Mouse (Mus musculus) limb, embryonic 10.5 days (tissue): ENCODE results near the gene Klri2. TPM values are rescaled to one million over a fixed set of nuclear protein-coding genes. Genes with fewer than 3 reads are reported as not detected.
"Not testable (repeated sequence)": the region's sequence is repeated elsewhere in the genome, so short reads cannot be mapped to it uniquely, and the experiment has no call there.

ENCODE experiments used
- DNase-seq: peaks from one replicate; pipeline ENCODE4 v3.0.0-alpha.2; 2017; ENCODE audit warnings: low spot score
- H3K27ac ChIP-seq: fragments of 300-500 bp; sonication (generic); 2 replicates; pipeline ENCODE4 v1.5.1; 2016; ENCODE audit warnings: mild to moderate bottlenecking
- H3K27me3 ChIP-seq: fragments of 300-500 bp; sonication (generic); 2 replicates; pipeline ENCODE4 v1.6.1; 2016; ENCODE audit warnings: low read depth, mild to moderate bottlenecking; ENCODE audit not compliant: poor library complexity, severe bottlenecking
- H3K36me3 ChIP-seq: fragments of 300-500 bp; sonication (generic); 2 replicates; pipeline ENCODE4 v1.6.1; 2016; ENCODE audit warnings: mild to moderate bottlenecking, moderate library complexity
- H3K4me1 ChIP-seq: fragments of 300-500 bp; sonication (generic); 2 replicates; pipeline ENCODE4 v1.6.1; 2016
- H3K4me3 ChIP-seq: fragments of 300-500 bp; sonication (generic); 2 replicates; pipeline ENCODE4 v1.5.1; 2016; ENCODE audit warnings: mild to moderate bottlenecking, moderate library complexity
- H3K9me3 ChIP-seq: fragments of 300-500 bp; sonication (generic); replicated peaks from 2 replicates; pipeline ENCODE4 v1.6.1; 2016; ENCODE audit warnings: mild to moderate bottlenecking
- WGBS: fragments of 180-500 bp; shearing (Covaris S2); methylation state at CpG from one replicate; pipeline ENCODE4 v1.1.7; 2016; 5-methylcytosine and 5-hydroxymethylcytosine counted together
- polyA plus RNA-seq: library from polyadenylated mRNA; unstranded; fragments of >200 nt; fragmentation: Nextera tagmentation; extraction: Ambion mirVana; gene quantifications from 2 replicates; pipeline ENCODE4 v1.2.1, GENCODE M21; 2016

Klri2 gene
- polyA plus RNA-seq: not detected in 2 replicates

DNA sequence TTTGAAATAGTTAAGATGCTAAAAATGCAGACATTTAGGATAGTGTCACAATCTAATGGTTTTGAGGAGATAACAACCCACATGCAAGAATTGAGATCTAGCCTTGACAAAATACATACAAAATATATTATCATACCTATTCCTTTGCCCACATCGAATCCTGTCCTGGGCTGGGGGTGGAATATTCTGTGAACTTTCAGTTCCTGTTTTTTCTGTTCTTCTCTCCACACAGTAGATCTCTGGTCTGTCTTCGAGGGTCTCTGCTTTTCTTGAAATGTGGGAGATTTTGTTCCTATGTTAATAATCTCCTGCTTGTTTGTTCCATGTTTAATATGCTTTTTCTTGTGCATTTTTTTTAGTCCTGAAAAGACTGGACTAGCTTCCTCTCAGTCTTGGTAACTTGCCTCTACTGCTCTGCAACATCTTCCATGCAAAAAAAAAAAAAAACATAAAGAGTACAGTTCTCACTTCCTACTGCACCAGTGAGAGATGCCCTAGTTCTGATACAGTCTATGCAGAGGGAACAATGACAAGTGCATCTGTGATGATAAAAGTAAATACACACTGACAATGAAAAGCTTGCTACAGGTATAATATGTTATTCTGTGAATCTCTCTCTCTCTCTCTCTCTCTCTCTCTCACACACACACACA, at the start of gene Klri2:
TSS of gene Klri2 (minus strand) at position 416 of the 653 bp plus-strand sequence.
- Histone ChIP-seq H3K4me3 (no peak within 1 kb of the TSS), H3K36me3 (no peaks in the 10 kb centered on the region), H3K27ac (no peak within 1 kb of the TSS), H3K4me1 (no peaks in the 10 kb centered on the region), H3K9me3 (no peaks in the 10 kb centered on the region), H3K27me3 (no peaks in the 10 kb centered on the region)
- no peak for DNase-seq
- 77% methylated on average over 2 of the region's 2 CpGs for WGBS

- not testable (repeated sequence) for H3K4me1 ChIP-seq, H3K36me3 ChIP-seq, H3K9me3 ChIP-seq, DNase-seq, H3K4me3 ChIP-seq, H3K27me3 ChIP-seq, H3K27ac ChIP-seq
- 93% methylated on average over 3 of the region's 3 CpGs for WGBS
These were observed 43.9 kb upstream of the Klri2 start, which contains the start of gene Gm156 for GRCm38 (mm10) chr6:129784170-129784569. Gm156 (minus strand) TSS chr6:129784270.

DNA sequence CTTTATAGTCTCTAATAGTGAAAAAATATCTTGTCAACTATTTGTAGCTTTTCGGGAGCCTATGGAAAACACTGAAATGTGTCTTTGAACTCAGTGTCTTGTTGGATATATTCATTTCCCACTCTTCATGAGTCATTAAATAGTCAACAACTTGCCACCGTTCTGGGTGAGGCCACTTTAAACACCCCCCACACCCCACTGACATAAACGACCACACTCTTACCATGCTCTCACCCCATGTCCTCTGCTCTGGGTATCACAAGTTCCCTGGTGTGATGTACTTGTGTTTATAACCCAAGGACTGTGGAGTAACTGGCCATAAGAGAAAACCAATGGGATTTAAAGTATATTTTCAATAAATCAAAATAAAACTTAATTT, 7.4 kb upstream of the Klri2 start:
- H3K4me1 ChIP-seq: no peaks in the 10 kb centered on the region
- no peaks in the 10 kb centered on the region for H3K36me3 ChIP-seq
- no peaks in the 10 kb centered on the region for H3K27me3 ChIP-seq
- H3K27ac ChIP-seq: no peak overlapping the region
- no peak overlapping the region for H3K4me3 ChIP-seq
- DNase-seq: no peak
- WGBS: 82% methylated on average over 3 of the region's 3 CpGs
- H3K9me3 ChIP-seq: no peaks in the 10 kb centered on the region

DNA sequence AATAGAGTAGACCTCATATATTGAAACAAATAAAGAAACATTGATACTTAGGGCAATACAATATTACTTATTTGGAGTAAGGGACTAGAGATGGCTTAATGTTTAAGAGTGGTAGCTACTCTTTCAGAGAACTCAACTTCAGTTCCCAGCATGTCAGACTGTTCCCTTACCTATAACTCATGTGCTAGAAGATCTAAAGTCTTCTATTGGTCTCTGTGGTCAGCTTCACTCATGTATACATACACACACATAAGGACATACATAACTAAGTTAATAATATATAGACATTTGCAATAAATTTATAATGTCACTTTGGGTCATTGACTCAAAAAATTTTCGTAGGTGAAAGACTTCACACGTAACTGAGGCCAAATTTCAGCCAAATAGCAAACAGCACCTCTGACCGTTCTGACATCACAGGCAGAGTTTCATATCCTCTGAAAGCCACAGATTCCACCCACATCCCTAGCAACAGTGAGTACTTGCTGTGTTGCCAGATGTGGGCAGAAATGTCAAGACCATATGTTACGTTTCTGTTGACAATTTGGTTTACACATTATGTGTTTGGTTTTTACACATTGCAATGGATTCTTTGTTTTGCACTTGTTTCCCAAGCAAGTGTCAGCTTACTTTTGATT, 6.9 kb upstream of the Klri2 start:
- WGBS: 93% methylated on average over 4 of the region's 4 CpGs
- Histone ChIP-seq H3K36me3 (no peaks in the 10 kb centered on the region), H3K27me3 (no peaks in the 10 kb centered on the region), H3K4me3 (no peak overlapping the region), H3K27ac (no peak overlapping the region), H3K9me3 (no peaks in the 10 kb centered on the region), H3K4me1 (no peaks in the 10 kb centered on the region)
- DNase-seq: no peak

- H3K9me3 ChIP-seq: no peaks in the 10 kb centered on the region
- no peak overlapping the region for H3K27ac ChIP-seq
- WGBS: 77% methylated on average over 3 of the region's 3 CpGs
- H3K4me1 ChIP-seq: no peaks in the 10 kb centered on the region
- no peak for DNase-seq
- no peak overlapping the region for H3K4me3 ChIP-seq
- H3K36me3 ChIP-seq: no peaks in the 10 kb centered on the region
- H3K27me3 ChIP-seq: no peaks in the 10 kb centered on the region
These were observed 5.9 kb upstream of the Klri2 start for GRCm38 (mm10) chr6:129746151-129746550.

DNA sequence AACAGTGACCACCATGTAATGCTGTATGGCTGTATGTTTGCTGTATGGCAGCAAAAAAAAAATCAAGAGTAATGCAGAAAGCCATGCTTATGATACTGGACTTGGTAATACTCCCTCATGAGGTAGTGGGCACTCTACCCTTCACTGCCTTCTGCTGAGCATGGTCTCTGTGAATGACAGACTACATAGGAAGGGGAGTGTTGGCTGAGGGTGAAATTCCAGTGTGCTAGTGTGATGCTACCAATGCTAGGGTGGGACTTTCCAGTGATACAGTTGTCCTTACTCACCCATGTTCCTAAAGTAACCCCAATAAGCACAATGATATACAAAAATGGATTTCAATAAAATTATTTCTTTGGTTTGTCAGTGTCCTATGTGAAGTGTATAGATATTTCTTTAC, 3.9 kb downstream of the Klri2 start:
- H3K4me1 ChIP-seq: no peaks in the 10 kb centered on the region
- no peak overlapping the region for H3K4me3 ChIP-seq

DNA sequence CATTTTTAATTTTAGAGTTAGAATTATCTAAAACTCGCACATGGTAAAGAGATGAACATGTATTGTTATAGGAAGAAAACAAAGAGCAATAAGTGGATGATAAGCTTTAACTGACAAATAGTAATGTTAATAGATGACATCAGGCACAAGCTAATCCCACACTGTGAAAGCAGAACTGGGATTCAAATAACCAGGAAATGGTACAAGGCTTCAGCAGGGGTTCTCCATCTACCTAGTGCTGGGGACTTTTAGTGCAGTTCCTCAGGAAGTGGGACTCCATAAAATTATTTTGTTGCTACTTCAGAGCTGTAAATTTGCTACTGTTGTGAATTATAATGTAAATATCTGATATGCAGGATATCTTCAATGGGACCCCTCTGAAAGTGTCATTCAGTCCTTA, 13.0 kb downstream of the Klri2 start:
- H3K36me3 ChIP-seq: no peaks in the 10 kb centered on the region
- no peak overlapping the region for H3K4me3 ChIP-seq
- 93% methylated on average over 1 of the region's 1 CpGs for WGBS
- no peaks in the 10 kb centered on the region for H3K27me3 ChIP-seq
- H3K9me3 ChIP-seq: no peaks in the 10 kb centered on the region
- H3K4me1 ChIP-seq: no peaks in the 10 kb centered on the region
- no peak overlapping the region for H3K27ac ChIP-seq
- no peak for DNase-seq

More for the DNA sequence above, 3.9 kb downstream of the Klri2 start:
- H3K9me3 ChIP-seq: no peaks in the 10 kb centered on the region
- no peak for DNase-seq
- H3K27ac ChIP-seq: no peak overlapping the region
- H3K36me3 ChIP-seq: no peaks in the 10 kb centered on the region
- H3K27me3 ChIP-seq: no peaks in the 10 kb centered on the region

DNA sequence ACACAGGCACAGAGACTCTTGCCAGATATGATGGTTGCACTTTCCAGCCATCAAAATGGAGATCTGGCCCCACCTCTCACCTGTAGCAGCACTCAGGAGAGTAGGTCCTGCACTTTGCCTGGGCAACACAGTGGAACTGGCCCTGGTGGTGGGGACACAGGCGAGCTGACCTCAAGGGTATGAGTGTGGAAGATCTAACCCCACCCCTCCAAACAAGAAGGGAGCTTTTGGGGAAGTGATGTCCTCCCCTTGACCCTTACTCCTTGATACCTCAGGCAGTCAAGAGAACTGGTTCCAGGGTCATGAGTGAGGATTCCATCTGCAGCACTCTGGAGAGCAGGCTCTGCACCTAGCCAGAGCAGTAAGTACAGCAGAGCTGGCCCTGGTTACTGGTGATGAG, 18.9 kb downstream of the Klri2 start:
- Histone ChIP-seq H3K4me1 (no peaks in the 10 kb centered on the region), H3K4me3 (no peak overlapping the region), H3K36me3 (no peaks in the 10 kb centered on the region), H3K9me3 (no peaks in the 10 kb centered on the region), H3K27ac (no peak overlapping the region), H3K27me3 (no peaks in the 10 kb centered on the region)
- DNase-seq: no peak
- 75% methylated on average over 1 of the region's 1 CpGs for WGBS

DNA sequence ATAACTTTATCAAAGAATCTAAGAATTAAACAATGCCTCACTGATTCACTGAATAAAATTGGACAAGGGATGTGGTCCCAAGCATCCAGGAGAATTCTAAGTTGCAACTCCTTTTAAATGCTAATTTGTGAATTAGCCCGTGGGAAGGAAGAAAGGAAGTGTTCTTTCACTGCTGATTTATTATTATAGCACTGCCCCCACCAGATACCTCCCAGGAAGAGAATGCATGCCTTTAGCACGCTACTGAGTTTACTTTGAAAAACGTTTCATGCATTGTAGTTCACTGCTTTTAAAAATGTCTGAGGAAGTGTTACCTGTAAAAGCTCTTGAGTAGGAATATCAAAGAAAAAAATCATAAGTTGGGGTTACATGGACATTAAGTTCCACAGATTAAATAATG, 19.8 kb downstream of the Klri2 start:
- no peaks in the 10 kb centered on the region for H3K9me3 ChIP-seq
- no peaks in the 10 kb centered on the region for H3K27me3 ChIP-seq
- H3K36me3 ChIP-seq: no peaks in the 10 kb centered on the region
- no peak for DNase-seq
- H3K4me1 ChIP-seq: no peaks in the 10 kb centered on the region
- H3K27ac ChIP-seq: no peak overlapping the region
- 23% methylated on average over 3 of the region's 3 CpGs for WGBS
- no peak overlapping the region for H3K4me3 ChIP-seq

GRCm38 (mm10) chr6:129717032-129717431, 23.3 kb downstream of the Klri2 start, which contains the start of gene Klri1:
Klri1 (minus strand) TSS chr6:129717132.
- H3K4me1 ChIP-seq: no peaks in the 10 kb centered on the region
- H3K4me3 ChIP-seq: no peak within 1 kb of the TSS
- WGBS: 93% methylated on average over 4 of the region's 4 CpGs
- H3K9me3 ChIP-seq: no peaks in the 10 kb centered on the region
- DNase-seq: no peak
- no peaks in the 10 kb centered on the region for H3K36me3 ChIP-seq
- H3K27me3 ChIP-seq: no peaks in the 10 kb centered on the region
- H3K27ac ChIP-seq: no peak within 1 kb of the TSS

- no peaks in the 10 kb centered on the region for H3K36me3 ChIP-seq
- no peak overlapping the region for H3K4me3 ChIP-seq
- H3K27ac ChIP-seq: no peak overlapping the region
- H3K4me1 ChIP-seq: no peaks in the 10 kb centered on the region
- DNase-seq: no peak
- no peaks in the 10 kb centered on the region for H3K27me3 ChIP-seq
- WGBS: 54% methylated on average over 1 of the region's 1 CpGs
- no peaks in the 10 kb centered on the region for H3K9me3 ChIP-seq
These were observed 26.7 kb downstream of the Klri2 start for GRCm38 (mm10) chr6:129713566-129713965.

GRCm38 (mm10) chr6:129691436-129691835, 48.8 kb downstream of the Klri2 start:
- H3K27ac ChIP-seq: not testable (repeated sequence)

DNA sequence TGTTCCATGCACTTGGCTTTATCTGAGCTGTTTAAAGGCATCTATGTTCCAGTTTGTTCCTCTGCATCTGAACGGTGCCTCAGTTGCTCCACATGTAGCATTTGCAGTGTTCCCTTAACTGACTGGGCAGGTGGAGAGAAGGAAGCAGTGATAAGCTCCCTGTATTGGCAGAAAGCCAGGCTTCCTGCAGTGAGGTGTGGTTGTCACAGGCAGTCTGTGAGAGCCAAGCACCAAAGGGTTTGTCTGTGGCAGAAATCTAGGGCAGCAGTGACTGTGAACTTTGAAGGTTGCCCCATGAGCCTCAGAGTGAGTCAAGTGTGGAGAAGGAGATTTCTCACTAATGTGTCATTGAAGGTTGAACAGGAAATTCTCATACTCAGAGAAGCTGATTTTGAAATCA, 59.9 kb downstream of the Klri2 start:
- no peak overlapping the region for H3K27ac ChIP-seq
- no peaks in the 10 kb centered on the region for H3K36me3 ChIP-seq
- 76% methylated on average over 1 of the region's 1 CpGs for WGBS
- DNase-seq: no peak
- no peaks in the 10 kb centered on the region for H3K27me3 ChIP-seq
- no peak overlapping the region for H3K4me3 ChIP-seq
- H3K9me3 ChIP-seq: no peaks in the 10 kb centered on the region
- no peaks in the 10 kb centered on the region for H3K4me1 ChIP-seq

More at GRCm38 (mm10) chr6:129691436-129691835, 48.8 kb downstream of the Klri2 start:
- not testable (repeated sequence) for H3K4me1 ChIP-seq, H3K9me3 ChIP-seq, H3K36me3 ChIP-seq, DNase-seq, H3K27me3 ChIP-seq, H3K4me3 ChIP-seq
- WGBS: 71% methylated on average over 10 of the region's 10 CpGs
